Mouse (Mus musculus) induced T-regulatory cell, adult 2 months (primary cell): Measurements from ENCODE around the gene Dgke.
"Not testable (repeated sequence)": the region's sequence is repeated elsewhere in the genome, so short reads cannot be mapped to it uniquely, and the experiment has no call there.

Experiments
- DNase-seq: peaks from one replicate; pipeline ENCODE4 v3.0.0-alpha.2; 2012; ENCODE audit warnings: low read depth

Gene Dgke

DNA sequence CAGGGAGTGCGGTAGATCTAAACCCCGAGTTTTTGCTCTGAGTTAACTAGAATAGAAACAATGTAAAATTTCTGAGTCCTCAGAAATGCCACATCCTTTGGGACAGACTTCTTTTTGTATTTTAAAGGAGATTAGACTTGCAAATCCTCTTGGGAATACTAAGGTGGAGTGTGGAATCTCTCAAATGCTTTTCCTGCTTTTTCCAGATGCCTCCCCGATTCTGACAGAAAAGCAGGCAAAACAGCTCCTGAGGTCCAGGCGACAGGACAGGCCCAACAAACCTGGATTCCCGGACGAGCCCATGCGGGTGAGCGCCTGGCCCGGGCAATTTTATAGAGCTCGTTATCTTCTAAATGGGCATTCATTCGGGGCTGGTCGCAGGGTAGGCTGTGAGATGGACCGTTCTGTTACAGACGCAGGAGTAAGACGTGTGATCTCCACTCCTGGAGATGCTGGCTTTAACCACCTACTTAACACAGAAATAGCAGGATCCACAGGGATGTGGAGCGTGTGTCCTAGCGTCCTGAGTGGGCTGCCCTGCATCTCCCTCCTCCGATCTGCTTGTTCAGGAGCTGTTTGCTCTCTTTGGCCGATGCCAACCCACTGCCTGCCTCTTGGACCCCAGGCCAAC is 8.2 kb upstream of the Dgke start:
- DNase-seq, result no peak

DNA sequence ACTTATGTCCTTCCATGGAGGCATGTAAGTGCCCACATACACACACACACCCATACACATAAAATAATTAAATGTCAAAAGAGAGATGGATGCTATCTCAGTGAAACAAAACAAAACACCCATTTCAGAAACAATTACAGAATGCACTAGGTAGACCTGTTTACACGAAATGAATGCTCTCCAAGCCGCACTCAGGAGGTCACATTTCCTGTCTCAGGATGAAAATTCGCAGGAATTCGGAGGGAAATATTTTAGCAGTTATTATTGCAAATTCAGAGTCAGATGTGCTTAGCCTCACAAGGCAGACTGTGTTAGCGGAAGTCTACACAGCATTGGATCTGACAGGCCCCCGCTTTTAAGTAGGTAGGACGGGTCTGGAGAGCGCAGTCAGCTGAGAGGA is 6.9 kb upstream of the Dgke start, which contains the start of gene Gm525:
Gene Gm525, plus strand, starts transcription at position 301 of the 400 bp plus-strand sequence.
- DNase-seq, result no peak

DNA sequence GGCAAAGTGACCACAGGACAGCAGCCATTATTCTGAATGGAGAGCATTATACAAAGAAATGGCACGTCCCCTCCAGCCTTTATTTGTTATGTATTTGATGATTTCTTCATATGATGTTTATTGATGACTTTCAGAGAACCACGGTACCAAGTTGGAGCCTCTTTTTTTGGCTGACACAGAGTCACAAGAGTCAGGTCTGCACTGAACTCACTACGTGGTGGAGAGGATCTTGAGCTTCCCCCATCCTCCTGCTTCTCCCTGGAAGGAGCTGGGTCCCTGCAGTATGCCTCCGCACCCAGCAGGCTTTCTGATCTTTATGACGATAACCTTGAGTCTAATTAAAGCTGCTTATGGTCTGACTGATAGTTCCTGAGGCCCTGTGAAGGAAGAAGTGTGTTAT is 4.9 kb upstream of the Dgke start:
- no peak for DNase-seq

DNA sequence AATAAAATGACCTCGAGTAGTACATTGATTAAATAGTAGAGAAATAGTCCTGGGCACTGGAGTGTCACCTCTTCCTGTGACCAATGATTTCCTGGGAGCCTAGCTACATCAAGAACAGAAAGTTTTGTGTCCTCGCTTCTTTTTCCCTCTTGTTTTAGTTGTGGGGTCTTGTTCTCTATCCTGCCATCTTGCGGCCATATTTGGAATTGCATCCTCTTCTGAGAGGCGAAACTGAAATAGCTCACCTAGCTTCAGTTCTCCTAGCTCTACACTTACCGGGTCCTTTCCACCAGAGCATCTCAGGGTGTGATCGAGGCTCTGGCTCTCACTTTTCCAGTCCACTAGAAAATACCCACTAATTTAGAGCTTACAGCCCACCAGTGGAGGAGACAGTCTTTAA is 2.7 kb upstream of the Dgke start:
- peak; percentile 90 for DNase-seq

DNA sequence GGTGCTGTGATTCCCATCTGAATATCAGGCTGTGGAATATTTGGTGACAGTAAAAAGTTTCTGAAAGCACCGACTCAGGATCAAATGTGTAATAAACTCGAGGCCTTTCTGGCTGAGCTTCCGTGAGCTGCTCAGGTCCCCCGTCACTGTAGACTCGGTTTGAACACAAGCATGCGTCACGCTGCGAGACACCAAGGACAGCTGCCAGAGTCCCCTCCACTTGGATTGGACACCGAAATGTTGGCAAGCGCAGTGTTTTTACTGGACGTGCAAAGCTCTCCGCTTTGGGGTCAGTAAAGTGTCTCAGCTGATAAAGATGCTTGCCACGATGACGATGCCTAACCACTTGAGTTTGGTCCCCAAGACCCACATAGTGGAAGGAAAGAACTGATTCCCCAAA is 2.0 kb upstream of the Dgke start:
- DNase-seq, result no peak

DNA sequence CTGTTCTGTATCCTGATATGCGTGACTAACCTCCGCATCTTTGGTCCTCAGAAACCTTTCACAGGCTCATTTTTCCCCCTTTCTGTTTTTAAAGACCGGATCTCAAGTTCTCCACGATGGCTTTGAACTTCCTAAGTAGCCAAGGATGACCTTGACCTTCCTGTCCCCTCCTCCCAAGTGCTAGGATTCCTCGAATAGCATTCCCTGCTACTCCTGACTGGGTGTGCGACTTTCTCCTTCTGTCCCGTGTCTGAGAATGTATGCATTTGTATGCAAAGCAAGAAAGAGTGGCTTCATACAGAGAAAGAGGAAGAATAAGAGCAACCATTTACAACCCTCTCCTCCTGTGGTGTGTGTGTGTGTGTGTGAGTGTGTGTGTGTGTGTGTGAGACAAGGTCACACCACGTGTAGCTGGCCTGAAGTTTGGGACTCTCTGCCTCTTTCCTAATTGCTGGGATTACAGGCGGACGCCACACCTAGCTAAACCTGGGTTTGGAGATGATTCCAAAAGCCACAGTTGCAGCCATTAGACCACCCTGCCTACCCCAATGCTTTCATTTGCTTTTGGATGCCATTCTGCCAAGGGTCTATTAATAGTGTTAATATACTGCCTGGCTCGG is 1.3 kb upstream of the Dgke start:
- DNase-seq, result no peak

DNA sequence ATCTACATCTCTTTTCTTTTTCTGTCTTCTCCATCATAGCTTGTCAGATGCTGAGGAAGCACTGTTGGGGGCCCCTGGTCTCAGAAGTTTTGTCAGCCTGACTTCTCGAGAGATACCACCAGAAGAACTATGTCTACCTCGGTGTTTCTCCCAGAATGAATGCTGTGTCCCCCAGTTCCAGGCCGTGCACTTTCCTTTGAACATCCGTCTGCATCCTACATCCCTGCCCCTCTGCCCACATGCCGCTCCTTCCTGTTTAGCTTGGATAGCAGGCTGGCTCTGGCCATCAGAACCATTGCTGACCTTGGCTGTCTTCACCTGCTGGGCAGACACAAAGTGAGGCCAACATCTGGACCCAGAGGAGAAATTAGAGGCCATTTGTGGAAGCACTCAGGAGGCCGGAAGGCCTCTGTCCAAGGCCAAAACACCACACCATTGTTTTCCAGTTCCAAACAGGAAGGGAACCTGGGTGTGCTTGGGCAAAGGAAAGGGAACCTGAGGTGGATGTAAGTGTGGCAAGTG is 712 bp upstream of the Dgke start:
- DNase-seq, result no peak

DNA sequence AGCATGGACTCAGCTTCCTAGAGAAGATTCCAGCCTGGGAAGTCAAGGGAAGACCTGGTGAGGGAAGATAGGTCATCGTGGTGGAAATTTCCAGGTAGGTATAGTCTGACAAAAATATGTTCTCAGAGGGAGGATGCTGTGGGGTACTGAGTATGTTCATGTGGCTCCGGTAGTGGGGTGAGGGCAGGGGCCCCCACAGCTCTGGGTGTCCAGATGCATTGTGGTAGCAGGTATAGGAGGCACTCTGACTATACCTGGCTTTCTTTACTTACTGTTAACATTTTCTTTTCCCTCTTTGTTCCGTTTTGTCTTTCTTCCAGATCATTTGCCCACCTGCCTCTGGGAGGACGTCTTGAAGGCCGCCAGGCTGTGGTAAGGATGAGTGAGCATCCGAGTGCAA is 524 bp downstream of the Dgke start:
- DNase-seq, result no peak

DNA sequence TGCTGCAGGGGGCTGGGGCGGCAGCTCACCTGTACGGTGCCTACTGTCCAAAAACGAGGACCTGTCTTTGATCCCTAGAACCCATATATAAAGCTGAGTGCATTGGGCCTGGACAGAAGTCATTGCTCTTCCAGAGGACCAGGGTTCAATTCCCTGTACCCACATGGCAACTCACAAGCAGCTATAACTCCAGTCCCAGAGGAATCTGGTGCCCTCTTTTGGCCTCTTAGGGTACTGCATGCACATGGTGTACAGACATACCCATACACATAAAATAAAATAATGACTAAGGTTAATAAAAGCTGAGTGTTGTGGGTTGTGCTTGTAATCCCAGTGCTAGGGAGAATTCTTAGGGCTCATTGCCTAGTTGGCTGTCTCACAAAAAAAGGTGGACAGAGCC is 1.4 kb downstream of the Dgke start:
- peak; percentile 72 for DNase-seq

DNA sequence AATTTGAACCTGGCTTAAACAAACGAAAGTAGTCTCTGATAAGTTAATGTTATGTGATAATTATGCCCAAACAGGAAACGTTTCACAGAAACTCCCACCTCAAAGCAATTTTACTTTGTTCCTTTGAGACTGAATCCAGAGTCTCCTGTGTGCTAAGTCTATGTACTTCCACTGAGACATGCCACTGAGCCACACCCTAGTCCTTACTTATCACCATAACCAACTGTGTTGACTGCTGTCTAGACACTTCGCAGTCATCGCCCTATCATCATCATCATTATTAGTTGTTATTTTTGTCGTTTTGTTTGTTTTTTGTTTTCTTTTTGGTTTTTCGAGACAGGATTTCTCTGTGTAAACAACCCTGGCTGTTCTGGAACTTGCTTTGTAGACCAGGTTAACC is 2.3 kb downstream of the Dgke start:
- DNase-seq, result peak; percentile 39

DNA sequence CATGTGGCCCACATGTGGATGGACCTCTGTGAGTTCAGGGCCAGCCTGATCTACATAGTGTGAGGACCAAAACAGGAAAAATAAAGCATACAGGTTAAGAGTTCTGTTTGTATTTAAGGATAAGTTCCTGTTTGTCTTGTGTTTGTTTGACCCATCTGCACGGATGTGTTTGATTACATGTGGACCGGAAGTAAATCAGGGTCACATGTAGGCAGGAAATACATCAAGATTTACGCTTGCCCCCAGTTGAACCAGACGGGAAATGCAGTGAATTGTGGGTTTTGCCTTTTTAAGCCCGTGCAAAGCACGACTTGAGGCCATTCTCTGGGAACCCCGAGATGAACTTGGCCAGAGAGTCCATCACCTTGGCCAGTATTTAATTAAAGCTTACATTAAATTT is 5.3 kb downstream of the Dgke start:
- DNase-seq, result peak; percentile 68

DNA sequence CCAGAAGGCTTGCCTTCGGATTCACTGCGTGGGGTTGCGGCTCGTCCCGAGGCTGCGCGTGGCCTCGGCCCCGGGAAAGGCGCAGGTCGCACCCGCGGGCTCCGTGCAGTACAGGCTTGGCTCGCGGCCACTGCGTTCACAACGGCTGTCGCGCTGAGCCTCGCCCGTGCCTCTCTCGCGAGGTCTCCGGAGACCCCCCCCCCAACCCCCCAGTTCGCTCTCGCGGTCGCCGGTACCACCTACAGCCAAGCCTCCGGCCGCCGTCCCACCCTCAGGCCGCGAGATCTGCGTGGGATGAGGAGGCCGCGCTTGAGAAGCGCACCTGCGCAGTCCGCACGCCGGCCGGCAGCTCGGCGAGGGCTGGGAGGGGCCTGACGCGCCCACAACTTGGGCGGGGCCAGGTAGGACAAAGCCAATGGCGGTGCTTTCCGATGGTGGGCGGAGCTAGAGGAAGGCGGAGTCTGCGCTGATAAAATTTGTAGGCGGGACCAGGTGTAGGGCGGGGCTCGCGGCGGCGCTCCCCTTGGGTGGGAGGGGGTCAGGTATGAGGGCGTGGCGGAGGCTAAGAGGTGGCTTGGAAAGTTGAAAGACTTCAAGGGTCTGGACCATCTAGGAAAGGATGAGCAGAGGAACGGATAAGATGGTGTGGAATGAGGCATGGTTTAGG is 6.1 kb downstream of the Dgke start:
- DNase-seq, result peak; percentile 97

DNA sequence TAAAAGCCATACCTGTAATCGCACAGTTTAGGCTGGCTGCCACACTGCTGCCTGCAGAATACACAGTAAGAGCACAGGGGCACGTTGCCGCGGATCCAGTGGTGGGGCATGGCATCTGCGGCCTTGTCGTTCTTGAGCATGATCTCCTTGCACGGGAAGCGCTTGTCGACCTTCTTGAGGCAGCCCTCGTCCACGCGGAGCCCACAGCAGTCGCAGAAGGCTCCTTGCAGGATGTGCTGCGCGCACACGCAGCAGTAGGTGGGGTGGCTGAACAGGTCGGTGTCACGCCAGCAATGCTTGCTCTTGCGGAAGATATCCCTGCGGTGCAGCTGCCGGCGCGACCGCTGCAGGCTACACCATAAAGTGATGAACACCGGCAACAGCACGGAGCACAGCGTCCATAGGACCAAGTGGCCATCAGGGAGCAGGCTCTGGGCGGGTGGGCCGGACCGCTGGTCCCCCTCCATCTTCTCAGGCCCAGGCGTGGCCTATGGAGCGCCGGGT is 6.7 kb downstream of the Dgke start:
- peak; percentile 78 for DNase-seq

DNA sequence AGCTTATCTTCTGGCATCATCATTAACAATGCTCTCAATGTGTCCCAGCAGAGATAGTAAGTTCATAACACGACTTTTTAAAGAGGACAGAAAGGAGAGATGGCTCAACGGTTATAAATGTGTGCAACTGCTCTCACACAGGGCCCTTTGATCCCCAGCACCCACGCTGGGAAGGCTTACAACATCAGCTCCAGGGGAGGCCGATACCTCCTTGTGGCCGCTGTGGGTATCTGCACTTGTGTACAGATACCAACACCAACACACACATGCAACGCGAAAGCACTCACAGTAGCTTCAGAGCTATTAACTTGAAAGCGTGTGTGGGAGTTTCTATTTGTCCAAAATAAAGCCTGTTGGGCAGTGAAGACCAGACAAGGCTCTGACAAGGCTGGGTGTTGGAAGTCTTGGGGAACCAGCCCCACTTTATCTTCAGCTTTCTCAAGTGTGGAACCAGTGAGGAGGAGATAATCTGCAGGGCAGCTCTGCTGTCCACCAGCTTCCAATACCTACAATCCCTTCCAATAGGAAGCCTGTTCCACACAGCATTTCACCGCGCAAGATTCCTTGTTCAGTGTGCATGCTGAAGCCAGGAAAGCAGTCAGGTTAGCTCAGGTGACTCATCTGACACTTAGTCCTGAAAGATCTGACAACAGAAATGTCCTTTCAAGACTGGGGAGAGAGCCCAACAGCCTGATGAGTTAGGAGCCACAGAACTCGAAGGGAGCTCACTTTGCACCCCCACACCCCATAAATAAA is 8.0 kb downstream of the Dgke start:
- DNase-seq, result peak; percentile 71

DNA sequence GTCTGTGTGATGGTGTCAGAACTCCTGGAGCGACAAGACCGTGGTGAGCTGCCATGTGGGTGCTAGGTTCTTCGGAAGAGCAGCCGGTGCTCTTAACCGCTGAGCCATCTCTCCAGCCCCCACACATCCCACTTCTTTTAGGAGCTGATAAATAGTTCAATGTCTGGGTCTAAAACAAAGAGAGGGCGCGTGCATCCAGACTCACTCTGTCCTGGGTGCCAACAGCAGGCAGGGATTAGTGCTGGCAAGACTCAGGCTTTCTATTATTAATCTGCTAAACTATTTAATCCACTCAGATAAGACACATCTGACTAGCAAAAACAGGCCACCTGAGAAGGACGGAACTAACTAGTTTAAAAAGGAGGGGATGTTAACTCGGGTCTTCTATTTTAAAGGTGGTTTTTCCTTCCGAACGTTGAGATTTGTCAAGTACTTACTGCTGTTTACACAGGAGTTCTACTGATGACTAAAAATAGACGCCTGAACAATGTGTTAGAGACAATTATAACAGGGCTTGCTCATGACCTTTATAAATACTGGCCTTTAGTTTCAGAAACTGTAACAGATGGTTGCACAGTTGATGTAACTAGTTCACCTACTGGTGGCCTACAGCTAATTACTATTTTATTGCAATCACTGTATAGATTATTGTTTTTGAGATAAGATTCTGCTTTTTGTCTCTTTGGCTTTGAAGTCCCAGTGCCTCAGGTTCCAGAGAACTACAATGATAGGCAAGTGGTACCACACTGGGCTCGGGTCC is 10.5 kb downstream of the Dgke start:
- DNase-seq, result no peak

DNA sequence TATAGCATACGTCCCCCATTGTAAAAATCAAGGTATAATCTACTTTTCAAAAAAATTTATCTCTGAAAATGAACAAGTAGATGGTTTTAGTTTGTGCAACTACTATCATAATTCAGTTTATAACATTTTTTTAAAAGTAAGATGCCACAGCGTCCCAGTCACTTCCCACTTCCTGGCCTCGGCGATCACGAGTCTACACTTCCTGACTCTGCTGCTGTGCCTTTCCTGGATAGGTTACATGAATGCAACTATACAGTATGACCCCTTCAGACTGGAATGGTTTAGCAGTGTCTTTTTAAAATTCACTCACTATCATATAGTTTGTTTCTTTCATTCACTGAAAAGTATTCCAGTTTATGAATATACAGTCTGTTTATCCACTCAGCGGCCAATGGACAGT is 14.9 kb downstream of the Dgke start:
- no peak for DNase-seq

DNA sequence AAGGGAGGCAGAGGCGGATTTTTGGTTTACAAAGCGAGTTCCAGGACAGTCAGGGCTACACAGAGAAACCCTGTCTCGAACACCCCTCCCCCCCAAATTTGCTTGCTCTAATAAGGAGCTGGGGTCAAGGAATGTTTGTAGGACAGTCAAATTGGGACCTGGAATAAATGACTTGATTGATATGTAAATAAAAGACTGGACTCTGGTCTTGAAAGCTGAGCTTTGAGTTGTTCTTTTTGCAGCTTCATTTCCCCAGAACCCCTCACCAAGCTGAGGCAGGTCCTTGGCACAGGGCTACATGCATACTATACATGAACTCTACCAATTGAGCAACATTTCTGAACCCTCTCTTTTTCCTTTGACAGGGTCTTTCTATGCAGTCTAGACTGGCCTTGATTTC is 20.6 kb downstream of the Dgke start:
- no peak for DNase-seq

DNA sequence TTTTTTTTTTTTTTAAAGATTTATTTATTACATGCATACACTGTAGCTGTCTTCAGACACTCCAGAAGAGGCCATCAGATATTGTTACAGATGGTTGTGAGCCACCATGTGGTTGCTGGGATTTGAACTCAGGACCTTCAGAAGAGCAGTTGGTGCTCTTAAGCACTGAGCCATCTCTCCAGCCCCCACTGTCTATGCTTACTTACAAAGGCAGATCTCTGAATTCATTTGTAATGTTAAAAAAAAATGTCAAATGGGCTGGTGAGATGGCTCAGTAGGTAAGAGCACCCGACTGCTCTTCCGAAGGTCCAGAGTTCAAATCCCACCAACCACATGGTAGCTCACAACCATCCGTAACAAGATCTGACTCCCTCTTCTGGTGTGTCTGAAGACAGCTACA is 21.1 kb downstream of the Dgke start:
- DNase-seq, result not testable (repeated sequence)

DNA sequence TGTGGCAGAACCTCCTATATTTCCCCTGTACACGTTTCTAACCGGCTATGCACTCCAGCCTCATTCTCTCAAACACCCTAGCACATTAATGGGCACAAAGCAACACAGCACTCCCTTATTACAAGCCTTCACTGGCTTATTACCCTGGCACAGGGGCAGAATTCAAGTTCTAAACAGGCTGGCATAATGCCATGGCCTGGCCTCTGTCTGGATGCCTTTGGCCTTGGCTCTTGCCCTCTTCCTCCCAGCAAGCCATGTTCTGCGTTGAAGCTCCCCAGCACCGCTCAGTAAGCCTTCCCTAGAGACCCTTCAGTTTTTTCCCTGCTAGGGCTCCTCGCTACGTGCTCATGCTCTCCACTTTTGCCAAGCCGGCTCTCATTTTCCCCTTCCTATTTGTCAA is 23.6 kb downstream of the Dgke start:
- DNase-seq, result no peak

DNA sequence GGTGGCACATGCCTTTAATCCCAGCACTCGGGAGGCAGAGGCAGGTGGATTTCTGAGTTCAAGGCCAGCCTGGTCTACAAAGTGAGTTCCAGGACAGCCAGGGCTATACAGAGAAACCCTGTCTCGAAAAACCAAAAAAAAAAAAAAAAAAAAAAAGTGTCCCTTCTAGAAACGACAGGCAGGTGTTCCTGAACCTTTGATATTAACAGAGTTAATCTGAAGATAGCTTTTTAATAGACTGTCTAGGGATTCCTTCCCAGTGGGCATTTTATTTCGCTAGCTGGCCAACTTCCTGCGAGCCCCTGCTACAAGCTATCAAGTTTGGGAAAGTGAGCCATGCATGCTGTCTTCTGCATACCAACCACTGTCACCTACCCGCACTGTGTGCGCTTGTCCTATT is 25.6 kb downstream of the Dgke start:
- DNase-seq, result not testable (repeated sequence)

DNA sequence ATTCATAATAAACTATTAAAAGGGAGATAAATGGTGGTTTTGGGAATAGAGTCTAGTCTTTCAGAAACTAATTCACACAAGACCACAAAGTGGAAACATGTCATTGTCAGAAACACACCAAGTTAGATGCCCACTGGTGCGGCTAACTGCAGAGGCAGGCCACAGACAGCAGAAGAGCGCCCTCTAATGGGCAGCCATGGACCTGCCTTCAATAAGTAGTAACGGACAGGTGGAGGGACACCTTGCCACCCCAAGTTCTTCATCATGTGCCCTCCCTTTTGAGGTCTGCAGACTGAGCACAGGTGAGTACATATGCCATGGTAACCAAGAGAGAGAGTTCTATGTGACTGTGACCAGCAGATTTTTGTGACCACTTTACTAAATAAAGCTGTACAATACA is 27.3 kb downstream of the Dgke start:
- peak; percentile 80 for DNase-seq

DNA sequence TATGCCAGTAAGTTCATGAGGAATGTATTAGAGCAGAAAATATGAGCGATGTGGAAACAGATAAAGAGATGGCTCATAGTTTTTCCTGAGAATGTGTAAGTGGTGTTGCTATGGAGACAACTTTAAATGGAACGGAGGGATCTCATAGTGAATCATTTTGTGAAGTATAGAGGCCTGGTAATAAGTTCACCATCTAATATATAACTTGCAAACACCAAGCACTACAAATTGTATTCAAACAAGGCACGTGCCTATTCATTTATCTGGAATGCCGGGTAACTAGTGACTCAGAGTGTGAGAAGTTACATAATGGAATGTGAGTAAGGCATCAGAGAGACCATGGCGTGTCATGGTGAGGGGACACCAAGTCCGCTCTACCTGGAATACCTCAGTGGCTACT is 28.2 kb downstream of the Dgke start:
- DNase-seq, result no peak
